Mouse (Mus musculus) forebrain, postnatal 0 days (tissue): ENCODE measurements at regions not wholly inside any gene's neighbourhood (a gene's known extent, or its start where the extent isn't known, plus 50 kb on each side); places are given as distances from the start of the nearest gene placed in this dataset.
A peak's percentile ranks its signal among the peaks of the same experiment; 100 is the strongest.

ENCODE experiments used
- ATAC-seq: fragments of 200-750 bp; cut with Nextera tagmentation; 2 replicates; pipeline ENCODE4 v1.8.0; 2017; ENCODE audit warnings: mild to moderate bottlenecking, moderate library complexity
- DNase-seq: peaks from one replicate; pipeline ENCODE4 v3.0.0-alpha.2; 2015
- H3K27ac ChIP-seq: fragments of 300-500 bp; sonication (generic); 2 replicates; pipeline ENCODE4 v1.5.1; 2014; ENCODE audit warnings: low read depth, mild to moderate bottlenecking, antibody characterized with exemption, low read length, moderate library complexity, mixed read lengths
- H3K27me3 ChIP-seq: fragments of 300-500 bp; sonication (generic); 2 replicates; pipeline ENCODE4 v1.6.1; 2014; ENCODE audit warnings: mild to moderate bottlenecking, low read length, mixed read lengths; ENCODE audit not compliant: insufficient read depth
- H3K36me3 ChIP-seq: fragments of 300-500 bp; sonication (generic); 2 replicates; pipeline ENCODE4 v1.6.1; 2014; ENCODE audit warnings: mild to moderate bottlenecking, moderate library complexity; ENCODE audit not compliant: insufficient read depth
- H3K4me1 ChIP-seq: fragments of 300-500 bp; sonication (generic); 2 replicates; pipeline ENCODE4 v1.6.1; 2014; ENCODE audit warnings: antibody characterized with exemption; ENCODE audit not compliant: insufficient read depth
- H3K4me2 ChIP-seq: fragments of 300-500 bp; sonication (generic); 2 replicates; pipeline ENCODE4 v1.6.1; 2014; ENCODE audit warnings: low read depth, mild to moderate bottlenecking, moderate library complexity
- H3K4me3 ChIP-seq: fragments of 300-500 bp; sonication (generic); 2 replicates; pipeline ENCODE4 v1.5.1; 2014; ENCODE audit warnings: low read depth, low read length, mixed read lengths
- H3K9ac ChIP-seq: fragments of 300-500 bp; sonication (generic); 2 replicates; pipeline ENCODE4 v1.6.1; 2014; ENCODE audit warnings: mild to moderate bottlenecking
- H3K9me3 ChIP-seq: fragments of 300-500 bp; sonication (generic); 2 replicates; pipeline ENCODE4 v1.6.1; 2016; ENCODE audit warnings: low read length
- CTCF ChIP-seq: sonication (generic); IDR thresholded peaks from 2 replicates; pipeline ENCODE4 v1.5.1; 2016; ENCODE audit warnings: antibody characterized with exemption, control low read depth, low read depth
- WGBS: fragments of 180-500 bp; shearing (Covaris S2); extraction: QIAGEN DNeasy Blood & Tissue Kit; methylation state at CpG from one replicate; pipeline ENCODE4 v1.1.7; 2014; 5-methylcytosine and 5-hydroxymethylcytosine counted together

DNA sequence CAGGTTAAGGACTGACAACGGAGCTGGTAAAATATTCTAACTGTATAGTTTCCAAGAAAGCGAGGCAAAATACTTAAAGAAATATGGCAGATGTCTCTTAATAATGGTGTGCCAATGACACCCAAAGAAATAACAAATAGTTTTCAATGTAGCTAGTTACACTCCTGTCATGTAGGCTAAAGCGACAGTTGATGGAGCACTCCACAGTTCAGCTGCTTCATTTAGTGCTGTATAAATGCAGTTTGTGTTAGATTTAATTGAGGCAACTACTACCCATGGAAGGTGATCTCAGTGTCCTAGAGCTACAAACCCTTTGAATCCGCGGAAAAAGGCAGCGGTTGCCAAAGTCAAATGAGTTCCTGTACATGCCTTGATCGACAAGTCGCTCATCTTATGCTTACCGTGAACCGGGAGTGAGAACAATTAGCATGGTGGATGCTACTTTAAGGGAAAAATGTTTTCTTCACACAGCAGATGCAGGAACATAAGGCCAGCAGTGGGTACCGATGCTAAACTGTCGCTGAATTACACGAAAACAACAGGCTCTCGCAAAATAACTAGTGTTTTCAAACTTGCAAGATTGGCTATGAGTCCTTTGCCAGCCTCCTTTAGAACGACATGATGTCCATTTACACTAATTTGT, 961.4 kb downstream of the Mat2b start:
- H3K4me2 ChIP-seq, result peak overlapping the region; percentile 29
- ATAC-seq (peak; percentile 60), DNase-seq (peak; percentile 75)
- H3K4me1 ChIP-seq, result 0 out of 2 replicates have a peak, but pooled peaks cover 4% of the 10 kb centered on the region
- no peaks in the 10 kb centered on the region for H3K36me3 ChIP-seq
- H3K27ac ChIP-seq, result no peak overlapping the region
- H3K9me3 ChIP-seq, result no peaks in the 10 kb centered on the region
- no peak overlapping the region for H3K4me3 ChIP-seq
- no peaks in the 10 kb centered on the region; the same call in 1 of the 2 replicates for H3K27me3 ChIP-seq
- TF ChIP-seq CTCF, result no peak
- WGBS, result 53% methylated on average over 15 of the region's 15 CpGs
- H3K9ac ChIP-seq, result no peak overlapping the region

DNA sequence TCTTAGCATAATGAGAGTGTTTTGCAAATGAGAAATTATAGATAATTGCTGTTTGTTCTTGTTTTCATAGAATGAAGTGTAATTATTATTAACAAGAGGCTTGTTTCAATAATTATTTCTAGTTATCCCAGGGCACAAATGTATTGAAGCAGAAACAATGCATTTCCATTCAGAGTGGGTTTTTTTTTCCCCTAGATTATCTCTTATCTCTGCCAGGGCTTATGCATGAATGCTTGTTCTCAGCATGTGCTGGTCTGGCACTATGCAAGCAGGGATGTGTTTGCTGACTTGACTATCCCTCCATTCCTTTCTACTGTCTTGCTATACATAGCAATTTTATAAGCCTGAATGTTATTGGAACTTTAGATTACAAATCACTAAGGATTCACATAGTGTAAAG, 971.4 kb downstream of the Mat2b start:
- ATAC-seq, result no peak
- Histone ChIP-seq H3K9ac (no peak overlapping the region), H3K4me3 (no peak overlapping the region), H3K4me1 (no peaks in the 10 kb centered on the region), H3K36me3 (no peaks in the 10 kb centered on the region), H3K27me3 (no peaks in the 10 kb centered on the region), H3K4me2 (no peak overlapping the region), H3K9me3 (no peaks in the 10 kb centered on the region), H3K27ac (no peak overlapping the region)
- TF ChIP-seq CTCF, result no peak
- DNase-seq, result no peak

DNA sequence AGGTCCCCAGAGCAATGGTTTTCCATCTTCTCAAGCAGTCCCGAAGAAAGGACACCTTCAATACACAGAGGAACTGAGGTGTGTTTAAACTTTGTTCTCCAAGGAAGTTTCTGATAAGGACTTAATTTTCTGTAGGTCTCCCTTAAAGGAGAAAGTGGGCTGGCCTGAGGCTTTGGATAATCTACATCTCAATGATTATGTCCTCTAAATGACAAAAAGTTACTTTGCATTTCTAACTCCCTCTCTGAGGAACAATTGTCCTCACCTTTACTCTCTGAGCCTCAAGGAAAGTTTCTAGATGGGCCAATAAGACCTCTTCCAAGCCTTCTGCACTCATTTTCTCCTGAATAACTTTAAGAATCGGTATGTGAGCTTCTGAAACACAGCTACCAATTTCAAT, 1016.5 kb downstream of the Mat2b start:
- Histone ChIP-seq H3K27ac (no peak overlapping the region), H3K27me3 (no peaks in the 10 kb centered on the region), H3K9me3 (no peaks in the 10 kb centered on the region), H3K9ac (no peak overlapping the region), H3K36me3 (no peaks in the 10 kb centered on the region), H3K4me3 (no peak overlapping the region), H3K4me2 (no peak overlapping the region), H3K4me1 (no peaks in the 10 kb centered on the region)
- DNase-seq (no peak), ATAC-seq (no peak)
- WGBS, result 87% methylated on average over 2 of the region's 2 CpGs
- no peak for TF ChIP-seq CTCF

DNA sequence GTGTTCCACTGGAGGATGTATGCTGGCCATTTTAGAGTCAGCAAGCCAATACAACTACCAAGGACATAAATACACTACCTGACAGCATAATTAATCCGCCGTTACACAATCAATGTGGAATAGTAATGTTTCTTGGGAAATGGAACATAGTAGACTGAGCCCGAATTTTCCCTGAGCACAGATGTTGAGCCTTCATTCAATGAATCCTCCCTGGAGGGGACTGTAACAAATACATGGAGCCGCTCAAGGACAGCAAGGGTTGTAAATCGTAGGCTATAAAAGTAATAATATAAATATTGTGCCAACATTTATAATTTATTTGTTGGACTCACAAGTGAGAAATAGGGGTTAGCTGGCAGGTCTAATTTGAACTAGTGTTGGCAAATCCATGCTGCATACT, 1041.4 kb downstream of the Mat2b start:
- H3K4me3 ChIP-seq, result no peak overlapping the region
- H3K27ac ChIP-seq, result no peak overlapping the region
- 89% methylated on average over 5 of the region's 5 CpGs for WGBS
- ATAC-seq (no peak), DNase-seq (no peak)
- H3K9me3 ChIP-seq, result no peaks in the 10 kb centered on the region
- no peak overlapping the region for H3K9ac ChIP-seq
- no peak for TF ChIP-seq CTCF
- no peaks in the 10 kb centered on the region for H3K27me3 ChIP-seq
- H3K4me2 ChIP-seq, result no peak overlapping the region
- H3K36me3 ChIP-seq, result no peaks in the 10 kb centered on the region
- no peaks in the 10 kb centered on the region for H3K4me1 ChIP-seq

DNA sequence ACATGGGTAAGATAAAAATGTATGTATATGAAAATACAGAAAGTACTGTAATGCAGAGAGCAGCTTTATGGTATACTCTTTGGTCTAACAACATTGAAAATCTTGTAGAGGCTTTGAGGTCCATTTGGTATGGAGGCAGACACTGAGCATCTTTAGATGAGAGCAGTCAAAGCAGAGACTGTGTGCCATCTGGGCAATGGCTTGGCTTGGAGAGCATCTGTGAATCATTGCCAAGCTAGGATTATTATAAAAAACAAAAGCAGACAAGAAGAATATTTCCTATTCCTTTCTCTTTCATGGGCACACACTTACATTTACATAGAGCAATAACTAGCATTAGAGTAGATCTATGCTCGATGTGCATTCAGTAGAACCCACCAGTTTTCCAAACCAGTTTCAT, 1075.6 kb downstream of the Mat2b start:
- 80% methylated on average over 1 of the region's 1 CpGs for WGBS
- Histone ChIP-seq H3K4me1 (no peaks in the 10 kb centered on the region), H3K9ac (no peak overlapping the region)

DNA sequence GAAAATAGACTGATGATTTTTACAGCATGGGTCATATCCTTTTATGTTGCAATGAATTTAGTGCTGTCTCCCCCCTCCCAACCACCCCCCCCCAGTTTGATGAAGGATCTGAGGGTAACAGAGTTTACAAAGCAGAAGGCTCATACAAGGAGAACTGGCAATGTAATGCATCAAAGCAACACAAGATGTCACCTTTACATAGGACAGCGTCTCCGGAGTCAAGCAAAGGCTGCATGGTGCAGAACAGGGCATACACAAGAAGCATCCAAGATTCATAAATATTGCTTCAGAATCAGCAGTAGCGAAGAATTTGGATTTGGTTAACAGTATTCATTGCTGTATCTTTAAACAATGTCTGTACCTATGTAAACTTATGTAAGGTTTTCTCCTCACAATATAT, 1079.2 kb downstream of the Mat2b start:
- peak; percentile 79 for ATAC-seq
- Histone ChIP-seq H3K27me3 (no peaks in the 10 kb centered on the region), H3K27ac (no peak overlapping the region), H3K4me2 (no peak overlapping the region), H3K4me3 (no peak overlapping the region), H3K4me1 (no peaks in the 10 kb centered on the region), H3K36me3 (no peaks in the 10 kb centered on the region), H3K9me3 (no peaks in the 10 kb centered on the region), H3K9ac (no peak overlapping the region)
- peak; percentile 59 for TF ChIP-seq CTCF
- 86% methylated on average over 3 of the region's 3 CpGs for WGBS
- DNase-seq, result peak; percentile 58

More for the DNA sequence above, 1075.6 kb downstream of the Mat2b start:
- Histone ChIP-seq H3K27ac (no peak overlapping the region), H3K36me3 (no peaks in the 10 kb centered on the region), H3K9me3 (no peaks in the 10 kb centered on the region), H3K4me3 (no peak overlapping the region), H3K27me3 (no peaks in the 10 kb centered on the region), H3K4me2 (no peak overlapping the region)
- ATAC-seq, result no peak; the same call in 1 of the 2 replicates
- no peak for TF ChIP-seq CTCF
- peak; percentile 2 for DNase-seq

DNA sequence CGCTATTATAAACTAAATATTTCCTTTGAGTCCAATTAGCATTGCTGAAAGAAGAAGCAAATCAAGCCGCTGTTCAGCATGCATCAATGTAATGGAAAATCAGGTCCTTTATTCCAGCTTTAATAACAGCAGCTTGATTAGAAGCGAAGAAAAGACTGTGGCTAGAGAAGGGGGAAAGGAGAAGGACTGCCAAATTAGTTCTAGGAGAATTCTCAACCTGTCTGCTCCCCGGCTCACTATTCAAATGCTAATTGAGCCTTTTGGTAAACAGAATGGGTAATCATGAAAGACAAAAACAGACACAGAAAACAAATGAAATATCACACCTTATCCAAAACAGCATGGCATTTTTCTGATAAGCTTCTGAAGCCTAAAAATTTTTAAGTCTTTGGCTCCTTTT, 1098.5 kb downstream of the Mat2b start:
- Histone ChIP-seq H3K4me3 (no peak overlapping the region), H3K27me3 (no peaks in the 10 kb centered on the region), H3K9ac (no peak overlapping the region), H3K4me2 (no peak overlapping the region), H3K4me1 (peaks cover 8% of the 10 kb centered on the region; the same call in 1 of the 2 replicates), H3K9me3 (no peaks in the 10 kb centered on the region), H3K36me3 (no peaks in the 10 kb centered on the region), H3K27ac (no peak overlapping the region)
- TF ChIP-seq CTCF, result no peak
- WGBS, result 7% methylated on average over 4 of the region's 4 CpGs
- ATAC-seq (peak; percentile 53; the same call in 1 of the 2 replicates), DNase-seq (peak; percentile 36)
